Mouse (Mus musculus): ENCODE measurements at regions not wholly inside any gene's neighbourhood (a gene's known extent, or its start where the extent isn't known, plus 50 kb on each side); places are given as distances from the start of the nearest gene placed in this dataset.

DNA sequence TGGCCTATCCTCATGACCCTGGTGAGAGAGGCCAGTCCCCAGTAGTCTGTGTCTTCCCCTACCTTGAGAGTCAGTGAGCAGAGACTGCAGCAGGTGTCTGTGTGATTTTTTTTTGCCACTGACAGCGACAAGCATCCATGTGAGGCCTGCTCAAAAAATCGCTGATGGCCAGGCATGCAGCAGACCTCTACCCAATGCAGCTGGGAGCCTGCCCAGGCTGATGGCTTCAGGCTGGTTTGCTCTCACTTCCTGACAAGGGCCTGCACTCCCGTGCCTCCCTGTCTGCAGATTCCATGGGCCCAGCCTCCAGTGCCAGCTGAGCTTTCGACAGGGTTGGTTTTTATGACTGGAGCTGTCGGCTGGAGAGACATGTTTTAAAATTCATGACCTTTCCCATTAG, 437.1 kb downstream of the Cd83 start:
- TF ChIP-seq CTCF (IDR thresholded peaks at IDR 0.05; ENCODE audit: extremely low read depth, insufficient read depth, low read length), result no peak
- TF ChIP-seq POLR2A (IDR thresholded peaks at IDR 0.05; ENCODE audit: extremely low read depth, insufficient read depth, low read length), result no peak
